Mouse (Mus musculus) granulocyte monocyte progenitor cell, adult 5-6 weeks (primary cell): ENCODE measurements around the gene Adgre4. TPM values are rescaled to one million over a fixed set of nuclear protein-coding genes. Genes with fewer than 3 reads are reported as not detected.
"Not testable (repeated sequence)": the region's sequence is repeated elsewhere in the genome, so short reads cannot be mapped to it uniquely, and the experiment has no call there.

Source experiments
- ATAC-seq: replicated peaks from 2 replicates; pipeline ENCODE4 v1.8.0; 2016; ENCODE audit warnings: mild to moderate bottlenecking, moderate TSS enrichment, inconsistent platforms; ENCODE audit not compliant: poor library complexity, severe bottlenecking
- total RNA-seq, 2 experiments: library from RNA; stranded (forward) in 1 of 2; stranded (reverse) in 1 of 2; fragments of 200-712, 200-1000 nt in 1 of 2; fragments of >200 nt in 1 of 2; fragmentation: Nextera tagmentation in 1 of 2; gene quantifications; 2 replicates each; pipeline ENCODE4 v1.2.3; 2014 to 2017

Gene Adgre4
- not detected in 2 replicates for total RNA-seq (2014; fragmentation: Nextera tagmentation)
- total RNA-seq (2017), result 0.10 and 0.69 TPM in 2 replicates

DNA sequence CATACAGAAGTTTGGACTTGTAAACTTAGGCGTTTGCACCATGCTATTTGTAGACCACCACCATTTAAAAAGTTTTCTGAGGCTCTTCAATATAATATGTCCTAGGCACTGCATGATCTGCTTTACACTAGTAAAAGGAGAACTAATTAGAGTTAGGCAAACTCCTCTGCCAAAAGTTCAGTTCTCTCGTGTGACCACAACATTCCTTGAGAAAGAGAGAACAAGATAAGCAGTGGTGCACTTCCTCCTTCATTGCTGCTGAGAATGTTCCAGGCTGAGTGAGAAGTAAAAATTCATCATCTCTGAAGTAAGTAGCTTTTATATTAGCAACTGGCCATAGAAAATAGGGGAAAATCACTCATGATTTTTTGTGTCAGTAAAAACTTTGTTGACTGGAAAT lies at the start of gene Adgre4:
TSS of gene Adgre4 (plus strand) at position 199 of the 400 bp plus-strand sequence.
- ATAC-seq, result peak; percentile 99

DNA sequence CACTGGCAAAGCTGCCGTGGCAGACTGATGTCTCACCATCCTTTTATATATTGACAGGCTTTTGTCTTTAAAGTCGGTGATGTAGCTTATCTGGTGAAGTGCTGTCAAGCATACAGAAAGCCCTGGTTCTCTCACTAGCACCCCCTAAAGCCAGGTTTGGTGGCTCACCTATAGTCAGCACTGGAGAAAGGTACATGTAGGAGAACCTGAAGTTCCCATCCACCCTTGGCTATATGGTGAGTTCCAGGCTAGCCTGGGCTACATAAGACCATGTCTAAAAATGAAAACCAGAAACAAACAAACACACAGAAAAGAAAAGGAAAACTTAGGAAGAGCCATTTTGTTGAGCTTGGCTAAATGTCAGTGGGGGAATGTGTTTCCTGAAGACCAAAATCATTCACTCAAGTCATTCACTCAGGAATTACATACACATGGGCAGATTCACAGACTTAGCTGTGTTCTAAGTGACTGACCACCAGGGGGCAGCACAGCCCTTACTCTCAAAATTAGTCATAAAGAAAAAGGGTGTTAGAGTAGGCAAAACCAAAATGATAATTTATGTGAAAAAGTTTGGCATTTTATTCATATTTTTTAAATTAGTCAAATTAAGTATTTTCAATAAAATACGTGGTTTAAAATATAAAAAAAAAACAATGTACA lies 47.5 kb upstream of the Adgre4 start:
- ATAC-seq, result peak; percentile 99

DNA sequence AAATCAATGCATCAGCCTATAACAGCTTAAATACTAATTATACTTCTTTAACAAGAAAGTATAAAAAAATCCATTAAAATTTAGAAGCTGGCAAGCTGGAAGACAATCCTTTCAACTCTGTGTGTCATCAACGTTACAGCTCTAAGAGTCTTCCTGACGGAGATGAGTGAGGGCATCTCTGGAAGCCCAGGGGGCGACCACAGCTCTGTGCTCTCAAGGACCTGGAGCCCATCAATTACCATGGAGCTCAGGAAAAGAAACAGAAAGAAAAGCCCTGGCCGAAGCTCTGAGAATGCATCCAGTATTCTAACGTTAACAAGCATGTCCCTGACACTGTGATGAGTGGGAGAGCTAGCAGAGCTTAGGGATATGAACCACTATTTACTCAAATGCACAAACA lies 46.9 kb upstream of the Adgre4 start:
- no peak for ATAC-seq

DNA sequence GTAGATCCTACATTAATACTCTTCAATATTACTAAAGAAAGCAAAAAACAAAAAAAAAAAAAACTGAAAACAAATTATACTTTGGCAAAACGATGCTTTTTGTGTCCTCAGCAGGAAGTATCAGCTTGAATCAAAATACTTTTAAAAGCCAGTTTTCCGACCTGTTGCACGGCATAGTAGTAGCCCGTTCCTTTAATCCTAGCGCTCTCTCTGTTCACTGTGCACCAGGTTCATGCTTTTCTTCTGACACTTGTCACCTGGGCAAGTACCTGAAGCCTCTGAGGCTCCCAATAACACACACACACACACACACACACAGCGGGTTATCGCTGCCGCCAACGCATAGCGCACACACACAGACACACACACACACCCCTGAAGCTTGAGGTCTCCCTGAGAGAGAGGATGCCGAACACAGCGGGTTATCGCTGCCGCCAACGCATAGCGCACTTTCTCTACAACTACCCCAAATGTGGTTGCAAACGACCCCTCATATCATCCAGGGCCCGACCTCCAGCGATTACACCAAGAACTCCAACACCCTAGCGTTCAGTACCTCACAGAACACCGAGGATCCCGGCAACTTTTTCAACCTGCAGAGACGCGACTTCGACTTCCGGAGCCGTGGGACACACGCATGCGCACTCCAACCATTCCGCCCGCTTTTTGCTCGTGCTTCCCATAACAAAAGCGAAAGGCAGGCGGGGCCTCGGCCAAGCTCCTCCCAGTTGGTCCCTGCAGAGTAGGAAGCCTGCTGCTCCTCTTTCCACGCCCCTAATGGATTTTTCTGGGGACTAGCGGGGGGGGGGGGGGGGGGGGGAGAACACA lies 37.6 kb upstream of the Adgre4 start, which contains the start of gene Pot1b:
TSS of gene Pot1b (minus strand) at position 645 of the 828 bp plus-strand sequence.
- peak; percentile 98 for ATAC-seq

DNA sequence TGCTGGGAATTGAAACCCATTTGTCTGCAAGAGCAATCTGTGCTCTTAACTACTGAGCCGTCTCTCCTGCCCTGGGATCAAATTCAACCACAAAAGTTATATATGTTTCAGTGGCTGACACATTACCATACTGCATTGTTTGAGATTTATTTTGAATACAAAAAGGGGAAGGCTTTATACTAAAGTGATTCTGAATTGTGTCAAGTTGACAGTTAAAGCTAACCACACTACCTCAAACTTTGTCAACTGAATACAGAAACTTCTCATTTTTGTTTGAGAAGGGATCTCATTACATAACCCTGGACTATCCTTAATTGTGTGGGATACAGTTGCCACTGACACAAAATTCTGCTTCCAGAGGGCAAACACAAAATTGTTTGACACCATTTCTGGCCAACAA lies 28.5 kb upstream of the Adgre4 start:
- peak; percentile 77 for ATAC-seq

DNA sequence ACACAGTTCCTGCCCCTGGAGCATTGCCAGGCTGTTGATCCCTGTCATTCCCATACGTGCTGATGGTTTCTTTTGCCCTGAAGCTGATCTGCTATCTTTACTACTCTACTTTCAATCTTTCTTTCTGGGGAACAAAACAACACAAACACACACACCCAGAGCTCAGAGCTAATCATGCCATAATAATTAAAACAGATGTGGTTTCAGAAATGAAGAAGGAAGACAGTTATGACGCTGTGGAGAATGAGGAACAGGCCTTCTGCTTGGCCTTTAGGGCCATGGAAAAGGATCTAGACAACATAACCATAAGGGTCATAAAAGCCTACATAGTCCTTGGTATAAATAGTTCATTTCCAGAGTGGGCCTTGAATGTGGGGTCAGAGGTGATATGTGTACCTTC lies 27.5 kb upstream of the Adgre4 start:
- ATAC-seq, result peak; percentile 58

DNA sequence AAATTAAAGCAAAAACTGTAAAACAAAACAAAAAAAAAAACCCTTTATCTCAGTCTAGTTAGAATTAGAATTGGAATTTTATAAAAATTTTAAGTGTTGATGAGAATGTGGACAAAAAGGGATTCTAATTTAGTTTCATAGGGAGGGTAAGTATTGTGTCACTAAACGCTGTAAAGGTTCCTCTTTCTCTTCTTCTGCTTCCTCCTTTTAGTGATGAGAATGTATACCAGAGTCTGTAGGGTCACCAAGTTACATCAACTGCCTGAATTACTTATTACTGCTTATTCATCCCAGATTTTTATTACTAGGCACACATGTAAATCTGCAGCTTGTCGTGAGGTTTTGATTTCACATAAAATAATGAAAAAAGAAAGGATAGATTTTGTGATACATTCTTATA lies 23.6 kb upstream of the Adgre4 start:
- ATAC-seq, result peak; percentile 98

DNA sequence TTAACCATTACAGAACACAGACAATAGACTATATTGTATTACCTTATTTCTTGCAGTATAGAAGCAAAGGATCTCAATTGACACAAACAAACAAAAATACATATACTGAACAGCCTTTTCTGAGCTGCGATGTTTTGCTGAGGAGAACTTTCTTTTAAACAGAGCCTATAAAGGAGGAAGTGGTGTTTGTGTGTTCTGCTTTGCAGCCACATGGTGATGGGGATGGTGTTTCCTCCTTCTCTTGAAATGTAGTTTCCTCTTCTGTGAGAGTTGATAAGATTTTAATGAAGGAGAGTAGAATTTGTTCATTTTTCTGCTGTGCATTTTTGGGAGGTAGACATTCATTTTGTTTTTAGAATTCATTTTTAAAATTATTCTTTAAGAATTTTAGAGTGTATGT lies 13.1 kb upstream of the Adgre4 start:
- peak; percentile 99 for ATAC-seq

DNA sequence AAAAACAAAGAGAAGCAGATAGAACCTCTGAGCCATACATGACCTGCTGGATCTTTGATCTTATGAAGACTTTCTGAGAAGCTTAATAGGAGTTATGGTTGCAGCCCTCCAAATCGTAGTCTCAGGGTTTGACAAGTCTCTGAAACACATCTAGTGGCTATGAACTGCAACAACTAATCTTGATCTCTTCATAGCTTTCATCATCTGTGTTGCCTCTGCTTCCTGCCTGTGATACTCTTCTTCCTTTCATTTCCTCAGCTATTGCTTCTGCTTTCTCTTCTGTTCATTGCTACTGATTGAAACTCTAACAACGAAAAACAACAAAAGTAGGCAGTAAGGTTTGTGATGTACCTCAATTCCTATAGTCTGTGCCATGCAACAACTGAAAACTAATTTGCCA lies 1.4 kb downstream of the Adgre4 start:
- peak; percentile 86 for ATAC-seq

DNA sequence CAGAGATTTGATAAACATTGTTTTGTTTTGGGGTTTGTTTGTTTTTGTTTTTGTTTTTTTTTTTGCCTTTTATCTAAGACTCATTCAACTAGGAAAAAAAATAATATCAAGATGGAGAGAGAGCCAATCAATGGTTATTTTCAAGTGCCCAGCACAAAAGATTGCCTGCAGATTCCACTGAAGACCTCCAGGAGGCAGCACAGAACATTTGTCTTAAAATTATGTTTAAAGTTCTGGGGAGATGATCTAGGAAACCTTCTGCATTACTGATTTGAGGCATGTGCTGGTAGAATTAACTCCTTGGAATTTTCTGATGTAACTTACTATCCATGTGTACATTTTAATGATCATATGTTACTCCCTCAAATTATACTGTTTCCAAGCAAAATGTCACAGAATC lies 63.9 kb downstream of the Adgre4 start:
- ATAC-seq, result no peak; the same call in 1 of the 2 replicates

DNA sequence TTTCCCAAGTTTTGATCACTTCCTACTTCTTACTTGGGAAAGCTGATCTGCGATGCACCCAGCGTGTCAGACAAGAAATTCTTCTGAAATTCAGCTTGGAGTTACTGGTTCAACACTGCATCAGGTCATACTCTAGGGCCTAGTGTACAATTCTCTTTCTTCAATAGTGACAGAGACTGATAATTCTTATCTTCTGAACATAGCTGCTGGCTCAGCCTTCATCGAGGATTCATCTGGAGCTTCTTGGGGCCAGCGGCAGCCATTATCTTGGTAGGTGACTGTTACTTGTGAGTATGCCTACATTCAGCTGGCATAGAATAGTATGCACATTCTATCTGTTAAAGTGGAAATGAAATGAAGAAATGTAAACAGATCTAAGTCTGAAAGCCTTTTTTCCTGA lies 67.1 kb downstream of the Adgre4 start:
- no peak for ATAC-seq

DNA sequence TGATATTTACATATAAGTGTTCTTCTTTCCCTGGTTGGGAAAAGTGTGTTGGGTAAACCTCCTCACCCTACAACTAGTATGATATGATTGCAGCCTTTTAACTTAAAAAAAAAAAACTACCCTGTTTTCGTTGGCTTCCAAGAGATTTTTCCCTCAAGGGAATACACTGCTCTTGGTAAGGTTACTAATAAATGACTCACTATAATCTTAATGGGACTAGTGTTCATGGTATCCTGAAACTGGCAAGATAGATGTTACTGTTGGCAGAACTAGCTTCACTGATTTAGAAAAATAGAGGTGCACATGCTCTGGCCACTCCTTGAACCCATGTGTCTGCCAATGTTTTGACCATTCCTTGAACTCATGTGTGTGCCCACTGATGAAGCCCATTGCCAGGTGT lies 71.8 kb downstream of the Adgre4 start:
- ATAC-seq, result no peak

DNA sequence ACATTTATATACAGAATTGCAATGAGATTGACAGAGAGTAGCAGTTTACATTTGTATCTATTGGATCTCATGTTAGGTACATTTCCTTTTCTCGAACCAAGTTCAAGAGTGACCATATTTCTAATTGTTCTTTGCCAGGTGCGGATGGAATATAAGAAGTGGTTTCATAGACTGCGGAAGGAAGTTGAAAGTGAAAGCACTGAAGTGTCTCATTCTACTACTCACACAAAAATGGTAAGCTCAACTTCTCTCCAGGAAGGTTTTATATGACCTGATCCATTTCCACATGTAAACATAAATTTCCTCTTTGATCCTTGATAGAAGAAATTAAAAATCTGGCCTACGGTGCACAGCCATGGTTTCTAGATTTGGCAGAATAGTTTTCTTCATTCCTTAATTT lies 93.3 kb downstream of the Adgre4 start:
- no peak for ATAC-seq

DNA sequence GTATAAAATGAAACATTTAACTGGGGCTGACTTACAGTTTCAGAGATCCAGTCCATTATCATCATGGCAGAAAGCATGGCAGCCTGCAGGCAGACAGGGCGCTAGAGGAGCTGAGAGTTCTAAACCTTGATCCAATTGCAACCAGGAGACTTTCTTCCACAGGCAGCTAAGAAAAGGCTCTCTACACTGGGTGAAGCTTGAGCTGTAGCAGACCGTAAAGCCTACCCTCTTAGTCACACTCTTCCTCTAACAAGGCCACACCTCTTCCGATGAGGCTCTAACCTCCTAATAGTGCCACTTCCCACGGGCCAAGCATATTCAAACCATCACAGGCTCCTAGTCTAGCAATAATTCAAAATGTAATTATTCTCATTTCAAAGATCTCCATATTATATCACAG lies 127.4 kb downstream of the Adgre4 start:
- ATAC-seq, result no peak

DNA sequence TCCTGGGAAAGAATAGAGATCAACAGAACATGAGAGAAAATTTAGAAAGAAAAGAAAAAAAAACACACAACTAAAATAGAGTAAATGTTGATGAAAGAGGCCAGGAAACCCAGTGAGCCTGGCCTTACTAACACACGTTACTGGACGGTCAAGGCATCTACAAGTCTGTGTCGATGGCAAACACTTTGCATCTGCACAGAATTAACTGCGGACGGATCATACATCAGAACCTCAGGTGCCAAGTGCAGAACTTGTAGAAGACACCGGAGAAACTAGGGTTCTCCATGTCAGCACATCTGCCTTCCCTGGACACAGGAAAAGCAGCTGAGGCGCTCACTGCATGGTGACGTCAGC lies 128.5 kb downstream of the Adgre4 start:
- ATAC-seq, result not testable (repeated sequence)

DNA sequence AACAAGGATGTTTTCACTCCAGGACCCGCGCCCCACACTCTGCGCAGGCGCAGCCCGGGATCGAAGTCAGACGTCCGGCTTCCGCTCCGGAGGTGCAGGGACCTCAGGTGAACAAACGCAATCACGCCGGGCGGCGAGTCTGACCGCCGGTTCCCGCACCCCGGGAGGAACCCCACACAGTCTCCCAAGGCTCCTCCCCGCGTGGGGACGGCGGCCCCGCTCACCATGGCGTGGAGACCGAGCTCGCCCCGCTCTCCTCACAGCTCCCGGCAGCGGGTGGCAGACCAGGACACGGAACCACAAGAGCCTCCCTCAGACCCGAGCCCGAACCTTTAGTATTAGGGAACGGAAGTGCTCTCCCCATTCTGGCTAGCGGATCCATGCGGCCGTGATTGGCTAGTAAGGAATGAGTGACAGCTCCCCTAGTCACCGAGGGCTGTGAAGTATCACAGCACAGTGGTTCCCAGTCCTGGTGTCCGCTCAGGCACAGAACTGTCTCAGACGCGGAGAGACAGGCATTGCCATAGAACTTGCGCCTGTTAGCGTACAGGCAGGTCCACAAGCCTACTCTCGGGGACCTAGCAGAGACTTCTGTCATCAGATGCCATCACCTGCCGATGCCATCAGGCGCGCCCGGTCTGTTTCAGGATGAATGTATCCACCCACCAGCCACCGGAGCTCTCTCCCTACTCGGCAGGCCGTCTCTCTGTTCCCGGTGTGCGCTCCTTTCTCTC lies 129.0 kb downstream of the Adgre4 start, which contains the start of gene Zfp119a:
TSS of gene Zfp119a (minus strand) at position 295 of the 734 bp plus-strand sequence.
- peak; percentile 95 for ATAC-seq

DNA sequence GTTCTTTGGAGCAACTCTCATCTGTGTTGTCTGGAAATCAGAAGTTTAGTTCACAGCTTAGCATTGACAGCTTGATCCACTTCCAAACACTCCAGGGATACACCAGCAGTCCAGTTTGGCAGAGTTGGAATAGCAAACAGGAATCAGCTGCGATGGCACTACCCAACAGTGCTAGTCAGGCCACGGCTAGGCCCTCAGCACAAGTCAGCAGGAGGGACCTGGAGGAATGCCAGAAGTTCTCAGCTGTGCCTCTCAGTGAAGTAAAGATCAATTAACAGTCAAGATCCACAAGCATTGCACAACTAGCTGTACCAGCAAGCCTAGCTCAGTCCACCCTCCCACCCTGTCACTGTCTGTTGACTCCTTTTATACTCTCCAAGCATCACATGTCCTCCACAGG lies 133.8 kb downstream of the Adgre4 start:
- ATAC-seq, result no peak

DNA sequence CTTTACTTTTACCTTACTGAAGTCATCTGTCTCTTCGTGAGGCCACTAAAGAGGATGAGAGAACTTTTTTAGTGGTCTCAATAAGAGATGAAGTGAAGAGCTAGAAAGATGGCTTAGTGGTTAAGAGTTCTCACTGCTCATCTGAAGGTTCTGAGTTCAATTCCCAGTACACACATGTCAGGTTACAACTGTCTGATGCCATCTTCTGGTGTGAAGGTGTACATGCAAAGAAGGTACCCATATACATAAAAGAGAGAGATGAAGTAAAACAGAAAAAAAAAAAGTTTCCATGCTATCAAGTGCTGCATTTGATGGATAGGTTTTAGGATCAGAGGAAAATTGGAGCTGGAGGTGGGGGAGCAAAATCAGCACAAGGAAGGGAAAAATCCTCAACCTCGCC lies 135.1 kb downstream of the Adgre4 start:
- peak; percentile 53 for ATAC-seq

DNA sequence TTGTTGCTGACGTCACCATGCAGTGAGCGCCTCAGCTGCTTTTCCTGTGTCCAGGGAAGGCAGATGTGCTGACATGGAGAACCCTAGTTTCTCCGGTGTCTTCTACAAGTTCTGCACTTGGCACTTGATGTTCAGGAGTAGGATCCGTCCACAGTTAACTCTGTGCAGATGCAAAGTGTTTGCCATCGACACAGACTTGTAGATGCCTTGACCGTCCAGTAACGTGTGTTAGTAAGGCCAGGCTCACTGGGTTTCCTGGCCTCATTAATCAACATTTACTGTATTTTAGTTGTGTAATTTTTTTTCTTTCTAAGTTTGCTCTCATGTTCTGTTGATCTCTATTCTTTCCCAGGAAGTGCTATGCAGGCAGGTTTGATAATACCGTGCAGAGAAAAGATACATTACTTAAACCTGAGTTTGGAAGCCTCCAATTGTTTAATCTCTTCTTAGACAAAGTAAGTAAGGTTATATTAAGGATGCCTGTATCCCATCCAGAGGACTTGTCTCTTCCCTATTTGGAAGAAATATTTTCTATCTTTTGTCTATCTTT lies 142.7 kb downstream of the Adgre4 start:
- ATAC-seq, result not testable (repeated sequence)

DNA sequence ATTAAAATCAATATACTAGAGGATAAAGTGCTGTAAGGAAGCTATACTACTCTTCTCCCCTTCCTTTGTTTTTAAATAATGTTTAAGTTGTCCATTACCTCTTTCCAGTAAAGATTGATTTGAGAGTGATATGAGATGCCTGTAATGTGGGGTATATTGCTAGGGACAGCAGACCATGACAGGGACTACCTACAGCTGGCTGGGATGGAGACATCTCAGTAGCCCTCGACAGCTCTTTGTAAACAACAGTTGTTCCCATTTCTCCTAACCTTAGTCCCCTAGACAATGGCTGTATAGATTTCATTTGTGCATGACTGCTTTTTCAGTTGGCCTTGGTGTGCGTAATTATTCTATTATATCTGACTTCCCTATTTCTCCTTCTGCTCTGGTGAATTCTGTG lies 153.3 kb downstream of the Adgre4 start:
- no peak for ATAC-seq
